Mouse (Mus musculus) kidney, adult 9 months (tissue): ENCODE measurements around the gene Olfr282.
"Not testable (repeated sequence)": the region's sequence is repeated elsewhere in the genome, so short reads cannot be mapped to it uniquely, and the experiment has no call there.

Experiments
- DNase-seq: peaks from one replicate; pipeline ENCODE4 v3.0.0; 2022

Olfr282 gene

GRCm38 (mm10) chr15:98430925-98431324 is at the start of gene Olfr282:
Gene Olfr282 (plus strand): TSS chr15:98431225.
- DNase-seq = not testable (repeated sequence)

GRCm38 (mm10) chr15:98387621-98388020 is 43.4 kb upstream of the Olfr282 start:
- DNase-seq = no peak

- peak; percentile 75 for DNase-seq
These were observed 41.2 kb upstream of the Olfr282 start for GRCm38 (mm10) chr15:98389796-98390195.

DNA sequence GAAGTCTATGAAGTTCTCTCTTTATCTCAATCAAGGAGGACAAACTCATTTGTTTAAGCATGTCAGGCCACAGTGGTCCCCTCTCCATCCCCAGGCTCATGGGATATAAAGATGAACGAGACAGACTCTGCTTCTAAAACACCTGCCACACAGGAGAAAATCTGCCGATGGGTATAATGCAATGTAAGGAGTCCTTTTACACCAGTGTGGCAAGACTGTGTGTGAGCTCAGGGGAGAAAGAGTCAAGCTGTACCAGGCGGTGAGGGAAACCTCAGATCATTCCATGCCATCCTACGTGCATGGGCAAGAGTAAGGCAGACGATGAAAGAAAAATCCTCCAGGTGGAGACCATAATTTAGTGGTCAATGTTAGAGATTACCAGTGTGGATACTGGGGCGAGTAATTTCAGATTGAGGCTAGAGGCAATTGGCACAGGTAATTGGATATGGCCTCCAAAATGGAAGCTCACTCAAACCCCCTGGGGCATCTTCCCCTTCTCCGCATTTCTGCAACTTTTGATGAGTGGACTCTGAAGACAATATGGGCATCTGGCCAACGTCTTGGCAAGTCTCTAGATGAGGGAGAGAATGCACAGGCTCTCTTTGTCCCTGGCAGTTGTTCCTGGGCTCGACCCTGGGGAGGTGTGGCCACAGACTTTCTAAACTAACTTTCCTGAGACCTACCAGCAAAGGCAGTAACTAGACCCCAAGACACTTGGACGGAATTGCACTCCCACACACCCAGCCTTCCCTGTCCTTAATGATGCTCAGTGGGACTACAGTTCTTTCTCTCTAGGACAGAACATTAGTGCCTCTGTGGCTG is 39.7 kb upstream of the Olfr282 start:
- DNase-seq = no peak

- no peak for DNase-seq
These were observed 39.2 kb upstream of the Olfr282 start for GRCm38 (mm10) chr15:98391903-98392187.

- DNase-seq = peak; percentile 56
These were observed 33.9 kb upstream of the Olfr282 start for GRCm38 (mm10) chr15:98397136-98397535.

- no peak for DNase-seq
These were observed 28.7 kb upstream of the Olfr282 start for GRCm38 (mm10) chr15:98402356-98402755.

- peak; percentile 36 for DNase-seq
These were observed 22.5 kb upstream of the Olfr282 start for GRCm38 (mm10) chr15:98408406-98409060.

- DNase-seq = no peak
These were observed 21.4 kb upstream of the Olfr282 start for GRCm38 (mm10) chr15:98409635-98410034.

- no peak for DNase-seq
These were observed 20.8 kb upstream of the Olfr282 start for GRCm38 (mm10) chr15:98410249-98410648.

GRCm38 (mm10) chr15:98415996-98416395 is 15.0 kb upstream of the Olfr282 start:
- no peak for DNase-seq

- not testable (repeated sequence) for DNase-seq
These were observed 14.2 kb upstream of the Olfr282 start for GRCm38 (mm10) chr15:98416802-98417201.

GRCm38 (mm10) chr15:98417285-98417684 is 13.7 kb upstream of the Olfr282 start:
- DNase-seq = peak; percentile 9

DNA sequence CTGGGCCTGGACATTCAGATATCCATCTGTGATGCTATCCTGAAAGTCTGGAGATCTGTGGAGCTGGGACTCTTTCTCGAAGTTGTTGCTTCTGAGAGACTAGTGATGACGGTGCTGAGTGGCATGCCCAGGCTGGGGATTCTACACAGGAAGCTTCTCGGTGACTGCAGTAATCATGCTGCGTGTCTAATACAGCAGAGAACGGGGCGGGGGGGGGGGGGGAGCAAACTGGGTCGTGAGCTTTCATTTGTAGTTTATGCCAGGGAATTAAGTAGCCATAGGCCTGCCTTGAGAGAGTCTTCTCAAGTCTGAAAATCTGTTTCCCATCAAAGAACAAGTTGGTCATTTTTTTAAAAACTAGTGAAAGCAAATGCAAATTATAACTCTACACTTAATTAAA is 12.9 kb upstream of the Olfr282 start:
- DNase-seq = no peak

- DNase-seq = no peak
These were observed 10.1 kb upstream of the Olfr282 start for GRCm38 (mm10) chr15:98420897-98421296.

- no peak for DNase-seq
These were observed 6.7 kb upstream of the Olfr282 start for GRCm38 (mm10) chr15:98424326-98424725.

DNA sequence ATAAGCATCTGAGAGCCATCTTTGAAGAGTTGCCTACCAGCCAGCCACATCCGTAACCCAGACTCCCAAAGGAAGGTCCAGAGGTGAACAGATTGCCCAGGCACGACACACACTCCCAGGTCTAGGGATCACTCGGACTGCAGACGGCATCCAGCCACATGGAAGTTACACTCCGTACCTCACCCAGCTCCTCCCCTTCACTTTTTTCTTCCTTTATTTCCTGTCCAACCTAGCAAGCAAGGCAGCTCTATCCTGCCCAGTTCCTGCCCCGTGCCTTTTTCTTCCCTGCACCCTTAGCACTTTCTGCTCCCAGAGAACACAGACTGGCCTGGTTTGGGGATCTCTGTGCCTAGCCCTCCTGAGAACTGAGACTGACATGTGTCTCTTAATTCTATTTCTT is 6.3 kb upstream of the Olfr282 start:
- DNase-seq = no peak

GRCm38 (mm10) chr15:98425188-98425587 is 5.8 kb upstream of the Olfr282 start:
- no peak for DNase-seq

- no peak for DNase-seq
These were observed 13.5 kb downstream of the Olfr282 start for GRCm38 (mm10) chr15:98444561-98444960.

DNA sequence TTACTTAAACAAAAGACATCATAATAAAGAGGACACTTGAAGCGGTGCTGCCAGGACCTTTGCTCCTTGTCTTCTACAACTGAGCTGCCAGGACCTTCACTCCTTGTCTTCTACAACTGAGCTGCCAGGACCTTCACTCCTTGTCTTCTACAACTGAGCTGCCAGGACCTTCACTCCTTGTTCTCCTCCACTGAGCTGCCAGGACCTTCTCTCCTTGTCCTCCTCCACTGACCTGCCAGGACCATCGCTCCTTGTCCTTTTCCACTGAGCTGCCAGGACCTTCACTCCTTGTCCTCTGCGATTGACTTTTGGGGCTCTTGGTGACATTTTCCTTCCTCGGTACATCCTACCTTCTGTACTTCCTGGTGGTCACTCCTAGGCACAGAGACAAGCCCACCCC is 17.5 kb downstream of the Olfr282 start:
- DNase-seq = peak; percentile 84

GRCm38 (mm10) chr15:98452288-98452687 is 21.3 kb downstream of the Olfr282 start, which contains the start of gene Olfr281:
Gene Olfr281 (plus strand): TSS chr15:98452588.
- no peak for DNase-seq

DNA sequence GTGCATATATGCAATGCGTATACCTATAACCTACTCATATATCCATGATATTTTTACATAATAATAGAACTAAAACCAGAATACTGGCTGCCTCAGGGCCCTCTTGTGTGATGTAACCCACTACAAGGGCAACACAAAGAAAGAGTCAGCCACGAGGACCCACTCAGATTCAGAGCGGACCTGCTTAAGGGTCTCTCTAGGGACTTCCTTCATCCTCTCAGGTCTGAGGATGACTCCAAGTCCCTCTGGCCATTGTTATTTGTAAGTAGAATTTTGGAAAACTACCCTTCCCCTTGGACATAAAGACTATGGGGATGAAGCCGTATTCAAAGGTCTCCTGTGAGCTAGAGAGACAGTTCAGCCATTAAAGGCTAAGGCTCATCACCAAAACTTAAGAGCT is 38.6 kb downstream of the Olfr282 start, which contains the start of gene OR5BS1P:
Gene OR5BS1P, plus strand, starts transcription at position 301 of the 400 bp plus-strand sequence.
- no peak for DNase-seq

DNA sequence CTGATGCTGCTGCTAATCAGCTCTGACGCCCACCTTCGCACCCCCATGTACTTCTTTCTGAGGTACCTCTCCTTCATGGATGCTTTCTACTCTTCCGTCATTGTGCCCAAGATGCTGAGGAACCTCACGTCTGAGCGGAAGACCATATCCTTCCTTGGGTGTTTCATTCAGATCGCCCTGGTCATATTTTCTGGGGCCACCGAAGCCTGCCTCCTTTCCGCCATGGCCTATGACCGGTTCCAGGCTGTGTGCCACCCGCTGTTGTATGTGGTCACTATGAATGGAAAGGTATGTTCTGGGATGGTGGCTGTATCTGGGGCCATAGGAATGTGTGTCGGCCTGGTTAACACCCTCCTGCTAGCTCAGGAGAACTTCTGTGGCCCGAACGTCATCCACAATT is 40.5 kb downstream of the Olfr282 start:
- no peak for DNase-seq

- no peak for DNase-seq
These were observed 43.9 kb downstream of the Olfr282 start for GRCm38 (mm10) chr15:98474958-98475357.
